Mouse (Mus musculus) heart, embryonic 16.5 days (tissue): ENCODE data around the gene Atp8b4. TPM values are rescaled to one million over a fixed set of nuclear protein-coding genes. Genes with fewer than 3 reads are reported as not detected.

Experiments used
- ATAC-seq: fragments of 200-750 bp; cut with Nextera tagmentation; replicated peaks from 2 replicates; pipeline ENCODE4 v1.8.0; 2017; ENCODE audit warnings: moderate number of reproducible peaks; ENCODE audit not compliant: insufficient read depth, low FRiP score; ENCODE audit errors: extremely low read depth
- H3K27ac ChIP-seq: fragments of 300-500 bp; sonication (generic); 2 replicates; pipeline ENCODE4 v1.5.1; 2014; ENCODE audit warnings: mild to moderate bottlenecking, low read length, control low read depth, moderate library complexity
- H3K27me3 ChIP-seq: fragments of 300-500 bp; sonication (generic); 2 replicates; pipeline ENCODE4 v1.6.1; 2014; ENCODE audit warnings: low read length, mixed read lengths; ENCODE audit not compliant: control insufficient read depth, insufficient read depth
- H3K36me3 ChIP-seq: fragments of 300-500 bp; sonication (generic); 2 replicates; pipeline ENCODE4 v1.6.1; 2014; ENCODE audit not compliant: control insufficient read depth, insufficient read depth
- H3K4me1 ChIP-seq: fragments of 300-500 bp; sonication (generic); 2 replicates; pipeline ENCODE4 v1.6.1; 2014; ENCODE audit warnings: low read length, mixed read lengths; ENCODE audit not compliant: control insufficient read depth, insufficient read depth
- H3K4me2 ChIP-seq: fragments of 300-500 bp; sonication (generic); 2 replicates; pipeline ENCODE4 v1.6.1; 2014; ENCODE audit warnings: low read depth, mild to moderate bottlenecking, control low read depth, low read length
- H3K4me3 ChIP-seq: fragments of 300-500 bp; sonication (generic); 2 replicates; pipeline ENCODE4 v1.5.1; 2014; ENCODE audit warnings: mild to moderate bottlenecking, control low read depth, low read length
- H3K9ac ChIP-seq: fragments of 300-500 bp; sonication (generic); 2 replicates; pipeline ENCODE4 v1.6.1; 2014; ENCODE audit warnings: low read length, control low read depth
- H3K9me3 ChIP-seq: fragments of 300-500 bp; sonication (generic); replicated peaks from 2 replicates; pipeline ENCODE4 v1.6.1; 2016; ENCODE audit warnings: low read length; ENCODE audit not compliant: control insufficient read depth
- WGBS: fragments of 180-500 bp; shearing (Covaris S2); extraction: QIAGEN DNeasy Blood & Tissue Kit; methylation state at CpG from one replicate; pipeline ENCODE4 v1.1.7; 2014; 5-methylcytosine and 5-hydroxymethylcytosine counted together
- polyA plus RNA-seq: library from polyadenylated mRNA; unstranded; fragments of >200 nt; fragmentation: Nextera tagmentation; extraction: Ambion mirVana; gene quantifications from 2 replicates; pipeline ENCODE4 v1.2.1, GENCODE M21; 2015

The Atp8b4 gene
- polyA plus RNA-seq, 1 experiment from 2014 or later = 2.0 TPM

DNA sequence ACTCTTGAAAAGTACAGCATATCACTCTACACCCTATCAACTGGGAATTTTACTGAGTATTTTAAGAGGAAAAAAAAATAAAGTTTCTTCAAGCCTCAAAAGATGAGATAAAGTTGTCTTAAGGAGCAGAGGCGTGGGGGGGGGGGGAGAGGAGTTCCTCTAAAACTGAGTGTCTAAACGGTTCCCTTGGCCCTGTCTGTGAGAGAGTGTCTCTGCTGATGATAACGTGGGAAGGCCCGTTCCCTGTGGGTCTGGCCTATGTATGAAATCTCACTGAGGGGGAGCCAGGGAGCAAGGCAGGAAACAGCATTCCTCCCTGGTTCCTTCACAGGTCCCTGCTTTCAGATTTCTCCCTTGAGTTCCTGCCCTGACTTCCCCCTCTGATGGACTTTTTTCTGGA, 130.7 kb downstream of the Atp8b4 start:
- Histone ChIP-seq H3K9ac (no peak overlapping the region), H3K27me3 (no peaks in the 10 kb centered on the region), H3K4me2 (no peak overlapping the region), H3K4me3 (no peak overlapping the region), H3K4me1 (peaks cover 2% of the 10 kb centered on the region; the same call in 1 of the 2 replicates), H3K27ac (no peak overlapping the region), H3K36me3 (no peaks in the 10 kb centered on the region), H3K9me3 (no peaks in the 10 kb centered on the region)
- ATAC-seq = no peak
- 31% methylated on average over 4 of the region's 4 CpGs for WGBS

DNA sequence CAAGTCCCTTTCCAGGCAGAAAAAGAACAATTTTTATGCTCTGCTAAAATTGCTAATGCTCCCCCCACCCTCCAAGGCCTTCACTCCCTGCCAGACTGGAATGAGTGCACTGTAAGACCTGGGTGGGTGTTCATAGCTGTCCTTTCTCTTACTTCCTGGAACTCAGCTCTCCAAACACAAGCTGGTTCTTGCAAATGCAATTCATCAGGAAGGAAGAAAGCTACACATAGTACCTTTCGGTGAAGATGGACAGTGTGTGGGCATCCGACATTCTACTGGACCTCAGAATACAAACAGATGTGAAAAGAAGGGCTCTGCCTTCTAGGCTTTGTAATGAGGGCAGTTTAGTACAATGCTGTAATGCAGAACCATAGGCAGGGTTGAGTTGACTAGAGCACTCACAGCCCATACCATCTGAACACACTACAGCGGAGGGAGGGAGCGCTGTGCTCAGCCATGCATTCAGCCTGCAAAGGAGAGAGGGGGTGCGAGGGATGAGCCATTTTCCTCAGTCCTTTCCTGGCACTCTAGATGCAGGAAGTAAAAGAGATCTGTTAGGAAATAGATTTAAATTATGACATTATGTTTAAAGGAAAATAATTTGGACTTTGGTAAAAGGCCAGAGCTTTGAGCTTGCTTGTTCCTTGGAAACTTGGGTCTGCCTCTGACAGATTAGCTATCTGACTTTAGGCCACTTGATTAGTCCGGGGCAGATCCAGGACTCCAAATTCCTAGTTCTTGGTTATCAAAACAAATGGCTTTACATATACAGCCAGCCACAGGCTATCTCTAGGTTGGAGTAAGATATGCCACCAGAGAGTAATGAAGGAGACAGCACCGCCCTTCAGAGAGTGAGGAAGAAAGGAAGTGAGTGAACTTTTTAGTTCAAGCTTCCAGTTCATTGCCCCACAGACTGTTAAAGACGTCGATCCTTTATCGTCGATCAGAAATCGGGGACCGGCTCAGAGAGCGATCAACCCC, 136.4 kb downstream of the Atp8b4 start:
- no peak for ATAC-seq
- 68% methylated on average over 14 of the region's 14 CpGs for WGBS
- no peak overlapping the region for H3K27ac ChIP-seq

DNA sequence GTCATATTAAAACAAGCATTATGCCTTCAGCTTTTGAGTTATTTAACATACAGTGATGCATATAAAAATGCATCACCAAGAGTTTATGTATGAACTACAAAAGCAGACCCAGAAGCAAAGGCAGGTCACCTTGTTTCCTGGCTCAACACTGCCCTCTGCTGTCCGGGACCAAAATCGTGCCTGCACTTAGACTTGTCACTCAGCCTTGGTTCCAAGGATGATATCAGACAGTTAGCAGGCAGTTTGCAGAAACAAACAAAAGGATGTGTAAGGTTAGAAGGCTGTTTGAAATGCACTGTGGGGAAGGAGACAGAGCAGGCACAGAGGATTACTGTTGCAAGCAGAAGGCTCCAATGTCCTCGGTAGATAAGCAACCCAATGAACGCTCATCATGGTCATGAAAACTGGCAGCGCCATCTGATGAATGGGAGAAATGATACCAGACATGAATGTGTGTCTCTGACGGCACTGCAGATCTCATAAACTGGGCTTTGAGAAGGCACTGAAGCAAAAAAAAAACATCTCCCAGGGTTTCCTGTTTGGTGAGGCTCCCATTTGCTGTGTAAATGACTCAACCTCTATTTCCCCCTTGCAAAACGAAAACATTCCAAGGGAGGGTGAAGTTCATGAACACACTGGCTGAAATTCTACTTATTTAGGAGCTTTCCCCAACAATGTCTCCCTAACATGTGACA, 137.3 kb downstream of the Atp8b4 start:
- 41% methylated on average over 7 of the region's 7 CpGs for WGBS

More for the DNA sequence above, 136.4 kb downstream of the Atp8b4 start:
- Histone ChIP-seq H3K9me3 (no peaks in the 10 kb centered on the region), H3K4me3 (no peak overlapping the region), H3K4me1 (no peaks in the 10 kb centered on the region), H3K4me2 (no peak overlapping the region), H3K36me3 (no peaks in the 10 kb centered on the region), H3K9ac (no peak overlapping the region), H3K27me3 (no peaks in the 10 kb centered on the region)

DNA sequence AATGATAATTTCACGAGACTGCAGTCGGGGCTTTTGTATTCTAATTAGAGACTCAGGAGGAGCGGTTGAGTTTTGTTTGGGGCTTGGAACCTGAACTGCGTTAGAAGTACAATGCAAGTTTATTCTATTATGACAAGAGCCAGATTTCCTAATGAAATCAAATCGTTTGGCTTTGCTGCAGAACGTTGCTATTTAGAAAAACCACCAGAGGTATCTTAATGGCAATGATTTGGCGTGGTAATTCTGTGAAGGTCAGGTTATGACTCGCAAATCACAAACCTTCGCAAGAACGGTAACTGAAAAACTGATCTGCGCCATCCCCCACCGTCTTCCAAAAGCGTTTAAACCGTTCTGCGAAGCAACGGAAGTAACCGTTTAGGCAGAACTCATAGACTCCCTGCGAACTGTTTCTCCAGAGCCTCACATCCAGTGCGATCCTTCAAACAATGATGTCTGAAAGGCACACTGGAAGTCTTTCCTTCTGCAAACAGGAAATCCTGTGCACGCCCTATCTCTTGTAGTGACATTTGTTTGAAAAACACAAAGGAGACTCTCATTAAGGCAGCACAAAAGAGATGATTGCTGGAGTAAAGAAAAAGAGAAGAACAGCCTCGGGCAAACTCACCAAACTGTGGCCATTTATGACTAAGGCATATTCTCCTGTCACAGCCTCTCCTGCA, 139.2 kb downstream of the Atp8b4 start:
- H3K27ac ChIP-seq = peak overlapping the region; percentile 46
- peak overlapping the region; percentile 20 for H3K4me2 ChIP-seq
- WGBS = 66% methylated on average over 21 of the region's 21 CpGs
- H3K36me3 ChIP-seq = no peaks in the 10 kb centered on the region
- no peaks in the 10 kb centered on the region for H3K27me3 ChIP-seq
- ATAC-seq = no peak
- no peak overlapping the region for H3K9ac ChIP-seq
- H3K9me3 ChIP-seq = no peaks in the 10 kb centered on the region
- no peak overlapping the region for H3K4me3 ChIP-seq
- H3K4me1 ChIP-seq = no peaks in the 10 kb centered on the region

More for the DNA sequence above, 137.3 kb downstream of the Atp8b4 start:
- no peaks in the 10 kb centered on the region for H3K36me3 ChIP-seq
- no peak overlapping the region for H3K27ac ChIP-seq
- no peak overlapping the region for H3K4me3 ChIP-seq
- ATAC-seq = no peak
- H3K9ac ChIP-seq = no peak overlapping the region
- no peaks in the 10 kb centered on the region for H3K9me3 ChIP-seq
- no peaks in the 10 kb centered on the region for H3K4me1 ChIP-seq
- H3K4me2 ChIP-seq = no peak overlapping the region
- no peaks in the 10 kb centered on the region for H3K27me3 ChIP-seq

DNA sequence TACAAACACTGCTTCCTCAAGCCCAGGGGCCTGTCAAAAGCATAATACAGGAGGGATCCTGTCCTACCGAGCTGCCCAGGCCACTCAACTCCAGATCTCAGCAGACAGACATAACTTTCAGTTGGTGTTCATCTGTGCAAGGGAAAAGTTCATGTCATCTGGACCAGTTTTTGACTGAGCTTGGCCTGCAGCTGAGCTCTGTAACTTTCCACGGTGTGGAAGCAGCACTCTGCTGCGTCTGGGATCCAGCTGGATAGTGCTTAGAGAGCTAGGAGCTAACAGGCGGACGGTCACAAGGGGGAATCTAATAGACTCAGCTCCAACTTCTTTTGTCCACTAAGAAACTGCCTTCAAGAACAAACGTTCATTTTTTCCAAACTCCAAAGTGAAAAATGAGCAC, 139.8 kb downstream of the Atp8b4 start:
- Histone ChIP-seq H3K9ac (no peak overlapping the region), H3K27me3 (no peaks in the 10 kb centered on the region), H3K27ac (peak overlapping the region; percentile 46), H3K36me3 (no peaks in the 10 kb centered on the region), H3K4me2 (peak overlapping the region; percentile 20), H3K4me3 (no peak overlapping the region), H3K9me3 (no peaks in the 10 kb centered on the region), H3K4me1 (no peaks in the 10 kb centered on the region)
- no peak for ATAC-seq
- 48% methylated on average over 6 of the region's 6 CpGs for WGBS

DNA sequence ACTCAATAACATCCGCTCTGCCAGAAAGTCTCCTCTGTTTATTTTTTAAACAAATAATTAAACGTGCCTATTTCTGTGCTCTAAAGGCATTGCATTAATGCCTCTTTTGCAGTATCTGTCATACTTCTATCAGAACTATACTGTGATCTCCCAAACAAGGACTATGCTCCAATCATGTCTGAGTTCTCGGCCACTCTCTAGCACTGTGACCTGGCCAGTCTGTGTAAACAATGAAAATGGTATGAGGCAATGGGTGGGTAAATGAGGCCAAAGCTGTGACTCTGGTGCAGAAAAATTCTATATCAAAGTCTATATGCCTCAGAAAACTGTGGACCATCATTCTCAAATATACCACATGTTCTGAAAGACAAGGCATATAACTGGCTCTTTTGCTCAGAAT, 140.5 kb downstream of the Atp8b4 start:
- H3K27ac ChIP-seq = no peak overlapping the region

DNA sequence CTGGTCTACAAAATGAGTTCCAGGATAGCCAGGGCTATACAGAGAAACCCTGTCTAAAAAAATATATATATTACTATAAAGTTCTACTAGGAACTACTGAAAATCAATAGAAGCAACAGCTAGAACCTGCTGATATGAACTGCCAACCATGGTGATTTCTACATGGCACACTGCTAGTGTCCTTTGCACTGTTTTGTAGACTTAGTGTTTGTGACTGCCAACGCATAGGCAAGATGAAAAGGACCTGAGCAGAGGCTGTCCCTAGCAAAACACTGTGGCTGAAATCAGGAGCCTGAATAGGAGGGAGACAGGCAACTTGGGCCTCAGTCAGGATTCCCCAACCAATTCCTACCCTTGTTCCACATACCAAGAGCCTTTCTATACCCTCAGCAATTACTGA, 141.2 kb downstream of the Atp8b4 start:
- Histone ChIP-seq H3K27me3 (no peaks in the 10 kb centered on the region), H3K4me3 (no peak overlapping the region), H3K9me3 (no peaks in the 10 kb centered on the region), H3K9ac (no peak overlapping the region), H3K27ac (no peak overlapping the region), H3K4me2 (no peak overlapping the region), H3K36me3 (no peaks in the 10 kb centered on the region), H3K4me1 (no peaks in the 10 kb centered on the region)
- WGBS = 87% methylated on average over 1 of the region's 1 CpGs
- no peak for ATAC-seq

More for the DNA sequence above, 140.5 kb downstream of the Atp8b4 start:
- Histone ChIP-seq H3K36me3 (no peaks in the 10 kb centered on the region), H3K9me3 (no peaks in the 10 kb centered on the region), H3K4me1 (no peaks in the 10 kb centered on the region), H3K4me3 (no peak overlapping the region), H3K4me2 (no peak overlapping the region), H3K9ac (no peak overlapping the region), H3K27me3 (no peaks in the 10 kb centered on the region)
- no peak for ATAC-seq
- 78% methylated on average over 3 of the region's 3 CpGs for WGBS

DNA sequence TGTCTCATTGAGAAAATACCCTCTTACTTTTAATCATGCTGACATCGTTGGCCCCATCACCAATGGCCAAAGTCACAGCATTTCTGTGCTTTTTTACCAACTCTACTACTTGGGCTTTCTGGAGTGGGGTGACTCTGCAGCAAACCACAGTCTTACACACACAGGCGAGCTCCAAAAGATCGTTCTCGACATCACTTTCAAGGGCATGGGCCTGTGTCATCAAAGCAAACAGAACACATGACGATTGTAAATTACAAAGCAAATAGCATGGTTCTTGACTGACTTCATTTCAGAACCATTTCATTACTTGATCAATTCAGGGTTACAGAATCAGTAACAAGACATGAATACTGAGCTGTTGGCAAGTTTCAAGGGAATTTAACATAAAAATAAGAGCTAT, 141.7 kb downstream of the Atp8b4 start:
- no peaks in the 10 kb centered on the region for H3K36me3 ChIP-seq
- H3K4me3 ChIP-seq = no peak overlapping the region
- H3K27ac ChIP-seq = no peak overlapping the region
- WGBS = 85% methylated on average over 5 of the region's 5 CpGs
- no peaks in the 10 kb centered on the region for H3K9me3 ChIP-seq
- ATAC-seq = no peak
- H3K27me3 ChIP-seq = no peaks in the 10 kb centered on the region
- H3K9ac ChIP-seq = no peak overlapping the region
- H3K4me1 ChIP-seq = no peaks in the 10 kb centered on the region
- no peak overlapping the region for H3K4me2 ChIP-seq
